Mouse (Mus musculus) megakaryocyte, embryonic 14.5 days (primary cell): ENCODE measurements at regions not wholly inside any gene's neighbourhood (a gene's known extent, or its start where the extent isn't known, plus 50 kb on each side); places are given as distances from the start of the nearest gene placed in this dataset.

Source experiments
- H3K27me3 ChIP-seq: replicated peaks from 2 replicates; pipeline ENCODE3; 2012; ENCODE audit warnings: inconsistent platforms
- H3K36me3 ChIP-seq: replicated peaks from 2 replicates; pipeline ENCODE3; 2012; ENCODE audit warnings: low read length, inconsistent platforms, mixed read lengths
- H3K4me1 ChIP-seq: 2 replicates; pipeline ENCODE4 v1.6.1; 2012; ENCODE audit warnings: inconsistent platforms
- H3K4me3 ChIP-seq: replicated peaks from 2 replicates; pipeline ENCODE3; 2012; ENCODE audit warnings: moderate library complexity, mild to moderate bottlenecking, inconsistent platforms
- H3K9me3 ChIP-seq: 2 replicates; pipeline ENCODE4 v1.6.1; 2012; ENCODE audit warnings: inconsistent platforms
- FLI1 ChIP-seq: IDR thresholded peaks from 2 replicates; pipeline ENCODE4 v1.6.1; 2012; ENCODE audit warnings: low read length, inconsistent platforms, mixed read lengths
- GATA1 ChIP-seq: IDR thresholded peaks from 3 replicates; pipeline ENCODE4 v1.6.1; 2012; ENCODE audit warnings: mixed read lengths, low read length, inconsistent platforms, borderline replicate concordance

- Histone ChIP-seq H3K4me3 (no peak overlapping the region), H3K27me3 (peaks cover 5% of the 10 kb centered on the region), H3K9me3 (peaks cover 8% of the 10 kb centered on the region; the same call in 1 of the 2 replicates), H3K4me1 (peaks cover 8% of the 10 kb centered on the region), H3K36me3 (no peaks in the 10 kb centered on the region)
- TF ChIP-seq FLI1 (no peak), GATA1 (no peak)
Measured at GRCm38 (mm10) chr5:67155582-67155981, 56.5 kb upstream of the Phox2b start.

- H3K36me3 ChIP-seq: no peaks in the 10 kb centered on the region
- H3K27me3 ChIP-seq: peaks cover 5% of the 10 kb centered on the region
- TF ChIP-seq FLI1 (no peak), GATA1 (no peak)
- peaks cover 8% of the 10 kb centered on the region for H3K4me1 ChIP-seq
- peaks cover 8% of the 10 kb centered on the region; the same call in 1 of the 2 replicates for H3K9me3 ChIP-seq
- H3K4me3 ChIP-seq: peak overlapping the region; percentile 14
Measured at GRCm38 (mm10) chr5:67156911-67157310, 57.8 kb upstream of the Phox2b start.

- no peaks in the 10 kb centered on the region for H3K9me3 ChIP-seq
- no peak for TF ChIP-seq GATA1
- TF ChIP-seq FLI1: no peak
Measured at GRCm38 (mm10) chr5:67176827-67177226, 77.7 kb upstream of the Phox2b start.

GRCm38 (mm10) chr5:67179221-67179620 is 80.1 kb upstream of the Phox2b start:
- Histone ChIP-seq H3K4me3 (no peak overlapping the region), H3K4me1 (no peaks in the 10 kb centered on the region), H3K9me3 (no peaks in the 10 kb centered on the region), H3K27me3 (no peaks in the 10 kb centered on the region), H3K36me3 (no peaks in the 10 kb centered on the region)
- no peak for TF ChIP-seq FLI1
- no peak for TF ChIP-seq GATA1

More at GRCm38 (mm10) chr5:67176827-67177226, 77.7 kb upstream of the Phox2b start:
- Histone ChIP-seq H3K4me3 (no peak overlapping the region), H3K36me3 (no peaks in the 10 kb centered on the region), H3K27me3 (no peaks in the 10 kb centered on the region), H3K4me1 (no peaks in the 10 kb centered on the region)

- TF ChIP-seq FLI1 (no peak), GATA1 (no peak)
- H3K27me3 ChIP-seq: peaks cover 2% of the 10 kb centered on the region
- no peak overlapping the region for H3K4me3 ChIP-seq
- H3K9me3 ChIP-seq: no peaks in the 10 kb centered on the region
- no peaks in the 10 kb centered on the region for H3K4me1 ChIP-seq
- no peaks in the 10 kb centered on the region for H3K36me3 ChIP-seq
Measured at GRCm38 (mm10) chr5:67189376-67189901, 70.9 kb upstream of the Tmem33 start.

- Histone ChIP-seq H3K4me1 (no peaks in the 10 kb centered on the region), H3K27me3 (no peaks in the 10 kb centered on the region), H3K4me3 (no peak overlapping the region), H3K36me3 (no peaks in the 10 kb centered on the region), H3K9me3 (no peaks in the 10 kb centered on the region)
- no peak for TF ChIP-seq GATA1
- TF ChIP-seq FLI1: no peak
Measured at GRCm38 (mm10) chr5:67194065-67194464, 66.3 kb upstream of the Tmem33 start.

GRCm38 (mm10) chr5:67205083-67205738 is 55.2 kb upstream of the Tmem33 start:
- no peaks in the 10 kb centered on the region for H3K4me1 ChIP-seq
- H3K36me3 ChIP-seq: no peaks in the 10 kb centered on the region
- H3K27me3 ChIP-seq: peaks cover 3% of the 10 kb centered on the region
- H3K4me3 ChIP-seq: no peak overlapping the region
- TF ChIP-seq GATA1 (no peak), FLI1 (no peak)
- no peaks in the 10 kb centered on the region for H3K9me3 ChIP-seq
